Mouse (Mus musculus): ENCODE measurements around the gene H13. TPM values are rescaled to one million over a fixed set of nuclear protein-coding genes. Genes with fewer than 3 reads are reported as not detected.
"Not testable (repeated sequence)": the region's sequence is repeated elsewhere in the genome, so short reads cannot be mapped to it uniquely, and the experiment has no call there.

The H13 gene
- polyA plus RNA-seq, 1 experiment from 2014 or later, result 121 TPM

DNA sequence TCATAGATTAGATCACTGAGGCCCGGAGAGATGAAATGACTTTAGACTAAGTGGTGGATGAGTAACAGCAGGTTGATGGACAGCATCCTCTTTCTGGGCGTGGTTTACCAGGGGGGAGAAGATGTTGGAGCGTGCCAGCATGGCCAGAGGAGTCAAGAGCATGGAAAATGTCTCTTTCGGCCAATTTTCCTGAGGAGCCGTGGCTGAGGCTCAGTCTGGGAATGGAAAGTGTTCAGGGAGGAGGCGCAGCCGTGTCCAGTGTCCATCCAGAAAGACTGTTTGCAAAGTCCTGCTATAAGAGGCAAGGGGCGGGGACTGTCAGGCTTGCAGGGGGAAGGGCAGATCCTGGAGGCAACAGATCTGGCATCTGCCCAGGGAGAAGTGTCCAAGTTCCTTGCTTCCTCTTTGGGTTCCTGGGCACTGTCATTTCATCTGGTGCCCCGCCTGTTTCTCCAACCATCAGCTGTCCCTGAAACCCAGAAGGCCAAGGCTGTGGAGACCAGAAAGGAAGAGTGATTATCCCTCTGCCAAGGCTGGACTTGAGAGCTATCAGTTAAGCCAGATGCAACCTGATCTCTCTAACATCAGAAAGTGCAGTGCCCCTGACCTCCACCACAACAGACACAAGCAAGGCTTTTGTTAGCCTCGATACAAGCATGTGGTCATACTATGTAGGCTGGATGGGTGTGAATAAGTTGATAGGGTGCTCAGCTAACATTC, 16.2 kb upstream of the H13 start:
- H3K27ac ChIP-seq (ENCODE audit: low read length), result peak overlapping the region; percentile 47
- peak; percentile 73 for ATAC-seq (ENCODE audit: insufficient read depth, low FRiP score)
- WGBS, result 48% methylated on average over 10 of the region's 10 CpGs
- no peaks in the 10 kb centered on the region for H3K36me3 ChIP-seq (ENCODE audit: control insufficient read depth, insufficient read depth, low read length)
- H3K4me3 ChIP-seq (replicated peaks; ENCODE audit: low read length), result no peak overlapping the region
- H3K4me1 ChIP-seq (ENCODE audit: control insufficient read depth, insufficient read depth, low read length), result peaks cover 12% of the 10 kb centered on the region; the same call in 1 of the 2 replicates
- no peak overlapping the region for H3K4me2 ChIP-seq (ENCODE audit: low read depth, low read length)
- no peaks in the 10 kb centered on the region for H3K27me3 ChIP-seq (ENCODE audit: control insufficient read depth, insufficient read depth, low read length)
- H3K9me3 ChIP-seq (replicated peaks; ENCODE audit: control insufficient read depth, low read length), result no peaks in the 10 kb centered on the region
- no peak overlapping the region for H3K9ac ChIP-seq (ENCODE audit: low read length)

DNA sequence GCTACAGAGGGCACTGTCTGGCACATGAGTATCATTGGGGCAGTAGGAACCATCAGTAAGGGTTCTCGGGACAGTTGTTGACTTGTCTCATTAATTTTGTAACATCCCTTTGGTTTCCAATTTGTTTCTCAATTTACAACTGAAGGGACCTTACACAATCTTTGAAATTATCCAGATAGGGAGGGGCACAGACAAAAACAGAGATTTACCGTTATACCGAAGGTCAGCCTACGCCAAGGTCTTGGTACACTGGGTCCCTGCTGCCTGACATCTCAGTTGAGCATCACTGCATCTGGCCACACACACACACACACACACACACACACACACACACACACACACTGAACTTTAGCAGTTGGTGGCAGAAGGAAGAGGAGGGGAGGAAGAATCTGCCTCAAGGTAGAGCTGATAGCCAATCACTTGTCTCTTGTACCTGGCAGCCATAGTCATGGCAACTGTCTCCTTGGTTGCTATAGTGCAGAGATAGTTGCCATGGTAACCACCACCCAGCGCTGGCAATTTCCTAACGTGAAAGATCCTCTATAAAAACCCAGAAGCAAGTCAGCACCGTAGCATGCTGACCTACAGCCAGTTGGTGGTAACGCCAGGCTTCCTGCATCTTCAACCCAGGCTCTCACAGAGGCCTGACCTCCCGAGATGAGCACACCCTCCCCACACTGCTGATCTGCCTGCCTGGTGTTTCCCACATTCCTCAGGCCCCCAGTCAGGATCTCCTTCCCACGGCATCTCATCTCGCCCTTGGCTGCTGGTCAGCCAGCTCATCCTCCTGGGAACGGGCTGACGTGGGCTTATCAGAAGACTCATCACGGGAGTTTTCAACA, 15.2 kb upstream of the H13 start:
- Histone ChIP-seq H3K9ac (ENCODE audit: low read length) (0 out of 2 replicates have a peak overlapping the region, but pooled peaks have one; percentile 21), H3K27me3 (ENCODE audit: control insufficient read depth, insufficient read depth, low read length) (no peaks in the 10 kb centered on the region), H3K27ac (ENCODE audit: low read length) (no peak overlapping the region), H3K4me1 (ENCODE audit: control insufficient read depth, insufficient read depth, low read length) (peaks cover 10% of the 10 kb centered on the region; the same call in 1 of the 2 replicates), H3K4me2 (ENCODE audit: low read depth, low read length) (no peak overlapping the region), H3K36me3 (ENCODE audit: control insufficient read depth, insufficient read depth, low read length) (no peaks in the 10 kb centered on the region), H3K9me3 (replicated peaks; ENCODE audit: control insufficient read depth, low read length) (no peaks in the 10 kb centered on the region), H3K4me3 (replicated peaks; ENCODE audit: low read length) (no peak overlapping the region)
- ATAC-seq (ENCODE audit: insufficient read depth, low FRiP score), result no peak
- 38% methylated on average over 14 of the region's 14 CpGs for WGBS

DNA sequence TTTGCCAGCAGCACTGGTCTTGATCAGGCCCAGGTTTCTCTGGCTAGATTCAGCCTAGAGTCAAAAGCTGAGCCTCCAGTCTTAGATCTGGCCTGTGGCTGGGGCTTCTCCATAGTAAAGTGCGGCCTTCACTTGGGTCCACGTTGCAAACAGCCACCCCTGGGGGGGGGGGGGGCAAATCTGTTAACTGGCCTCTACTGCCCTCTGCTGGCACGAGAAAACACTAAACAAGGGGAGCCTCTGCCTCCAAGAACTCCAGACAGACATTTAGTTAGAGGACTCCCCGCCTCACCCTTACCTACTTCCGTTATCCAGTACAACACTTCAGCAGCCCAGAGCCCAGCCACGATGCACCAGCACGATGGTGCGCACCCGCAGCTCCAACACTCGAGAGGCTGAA, 11.9 kb upstream of the H13 start:
- WGBS, result 53% methylated on average over 10 of the region's 10 CpGs
- Histone ChIP-seq H3K27me3 (ENCODE audit: control insufficient read depth, insufficient read depth, low read length) (no peaks in the 10 kb centered on the region), H3K4me3 (replicated peaks; ENCODE audit: low read length) (no peak overlapping the region), H3K9ac (ENCODE audit: low read length) (no peak overlapping the region), H3K36me3 (ENCODE audit: control insufficient read depth, insufficient read depth, low read length) (no peaks in the 10 kb centered on the region), H3K27ac (ENCODE audit: low read length) (no peak overlapping the region), H3K9me3 (replicated peaks; ENCODE audit: control insufficient read depth, low read length) (no peaks in the 10 kb centered on the region), H3K4me1 (ENCODE audit: control insufficient read depth, insufficient read depth, low read length) (peaks cover 10% of the 10 kb centered on the region; the same call in 1 of the 2 replicates), H3K4me2 (ENCODE audit: low read depth, low read length) (no peak overlapping the region)
- ATAC-seq (ENCODE audit: insufficient read depth, low FRiP score), result no peak

DNA sequence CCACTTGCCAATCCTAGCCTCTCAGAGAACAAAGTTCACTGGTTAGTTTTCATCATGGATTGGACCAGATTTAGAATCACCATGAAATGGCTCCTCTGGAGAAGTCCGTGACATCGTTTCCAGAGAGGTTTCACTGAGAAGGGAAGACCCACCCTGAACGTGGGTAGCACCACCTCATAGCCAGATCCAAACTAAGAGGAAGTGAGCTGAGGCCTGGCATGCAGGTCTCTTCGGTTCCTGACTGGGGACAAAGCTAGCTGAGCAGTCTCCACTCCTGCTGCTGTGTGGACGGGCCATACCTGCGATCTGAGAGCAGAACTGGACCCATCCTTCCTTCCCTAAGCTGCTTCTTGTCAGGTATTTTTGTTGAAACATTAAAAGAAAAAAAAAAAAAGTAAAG, 8.1 kb upstream of the H13 start:
- Histone ChIP-seq H3K27ac (ENCODE audit: low read length) (no peak overlapping the region), H3K9ac (ENCODE audit: low read length) (no peak overlapping the region), H3K4me2 (ENCODE audit: low read depth, low read length) (no peak overlapping the region), H3K9me3 (replicated peaks; ENCODE audit: control insufficient read depth, low read length) (no peaks in the 10 kb centered on the region), H3K36me3 (ENCODE audit: control insufficient read depth, insufficient read depth, low read length) (no peaks in the 10 kb centered on the region), H3K4me3 (replicated peaks; ENCODE audit: low read length) (no peak overlapping the region), H3K4me1 (ENCODE audit: control insufficient read depth, insufficient read depth, low read length) (no peaks in the 10 kb centered on the region), H3K27me3 (ENCODE audit: control insufficient read depth, insufficient read depth, low read length) (no peaks in the 10 kb centered on the region)
- ATAC-seq (ENCODE audit: insufficient read depth, low FRiP score), result no peak
- 72% methylated on average over 6 of the region's 6 CpGs for WGBS

DNA sequence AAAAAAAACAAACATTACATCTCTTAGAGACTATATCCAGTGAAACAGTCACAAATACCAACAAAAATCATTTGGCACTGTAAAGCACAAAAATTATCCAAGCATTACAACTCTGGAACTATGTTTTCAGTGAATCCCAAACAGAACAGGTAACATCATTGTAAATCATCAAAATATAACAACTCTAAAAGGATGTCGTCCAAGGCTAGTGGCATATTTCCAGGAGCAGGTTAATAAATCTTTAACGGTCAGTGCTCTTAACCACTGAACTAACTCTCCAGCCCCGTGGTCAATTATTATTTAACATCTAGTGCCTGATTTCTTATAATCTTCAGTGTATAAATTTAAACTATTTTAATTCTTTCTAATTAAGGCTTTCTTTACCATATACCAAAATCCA, 3.1 kb upstream of the H13 start:
- not testable (repeated sequence) for ATAC-seq (ENCODE audit: insufficient read depth, low FRiP score); H3K27ac ChIP-seq (ENCODE audit: low read length)
- 59% methylated on average over 3 of the region's 3 CpGs for WGBS

DNA sequence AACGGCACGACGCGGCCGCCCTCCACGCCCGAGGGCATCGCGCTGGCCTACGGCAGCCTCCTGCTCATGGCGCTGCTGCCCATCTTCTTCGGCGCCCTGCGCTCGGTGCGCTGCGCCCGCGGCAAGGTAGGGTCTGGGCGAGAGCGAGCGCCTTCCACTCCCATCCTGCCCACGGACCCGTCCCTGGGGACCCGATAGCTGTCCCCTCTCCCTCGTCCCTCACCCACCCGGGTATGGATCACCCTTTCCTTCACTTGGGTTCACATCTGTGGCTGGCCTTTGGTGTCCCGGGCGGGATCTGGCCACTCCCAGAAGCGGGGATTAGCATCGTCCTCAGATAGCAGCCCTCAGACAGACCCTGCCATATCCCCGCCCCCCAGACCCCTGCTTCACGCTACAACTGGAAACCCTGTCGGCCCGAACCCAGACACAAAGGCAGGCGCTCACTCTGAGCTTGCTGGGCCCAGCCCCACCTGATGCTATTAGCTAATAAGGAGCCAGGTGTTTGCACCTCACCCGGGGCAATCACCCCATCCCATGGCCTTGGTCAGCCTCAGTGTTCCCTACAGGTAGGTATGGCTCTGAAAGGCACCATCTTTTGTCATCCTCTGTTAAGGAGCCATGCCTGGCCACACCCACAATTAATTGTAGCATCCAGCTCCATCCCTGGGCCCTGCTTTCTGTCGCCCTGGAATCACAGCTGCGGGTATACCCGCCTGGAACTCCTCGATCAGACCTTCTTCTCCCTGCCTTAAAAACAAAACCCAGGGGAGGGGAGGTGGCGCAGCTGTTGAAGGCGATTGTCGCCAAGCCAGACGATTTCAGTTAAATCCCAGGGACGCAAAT, 601 bp downstream of the H13 start:
- Histone ChIP-seq H3K27ac (ENCODE audit: low read length) (peak overlapping the region; percentile 87), H3K27me3 (ENCODE audit: control insufficient read depth, insufficient read depth, low read length) (no peaks in the 10 kb centered on the region), H3K4me2 (ENCODE audit: low read depth, low read length) (peak overlapping the region; percentile 78), H3K36me3 (ENCODE audit: control insufficient read depth, insufficient read depth, low read length) (no peaks in the 10 kb centered on the region; the same call in 1 of the 2 replicates), H3K9ac (ENCODE audit: low read length) (peak overlapping the region; percentile 88), H3K4me1 (ENCODE audit: control insufficient read depth, insufficient read depth, low read length) (peaks cover 34% of the 10 kb centered on the region), H3K9me3 (replicated peaks; ENCODE audit: control insufficient read depth, low read length) (no peaks in the 10 kb centered on the region), H3K4me3 (replicated peaks; ENCODE audit: low read length) (peak overlapping the region; percentile 73)
- ATAC-seq (ENCODE audit: insufficient read depth, low FRiP score), result peak; percentile 69
- under 1% methylated on average over 46 of the region's 46 CpGs for WGBS

More for the DNA sequence above, 3.1 kb upstream of the H13 start:
- H3K9ac ChIP-seq (ENCODE audit: low read length); H3K36me3 ChIP-seq (ENCODE audit: control insufficient read depth, insufficient read depth, low read length); H3K4me1 ChIP-seq (ENCODE audit: control insufficient read depth, insufficient read depth, low read length); H3K4me2 ChIP-seq (ENCODE audit: low read depth, low read length); H3K9me3 ChIP-seq (replicated peaks; ENCODE audit: control insufficient read depth, low read length); H3K27me3 ChIP-seq (ENCODE audit: control insufficient read depth, insufficient read depth, low read length); H3K4me3 ChIP-seq (replicated peaks; ENCODE audit: low read length): not testable (repeated sequence)

DNA sequence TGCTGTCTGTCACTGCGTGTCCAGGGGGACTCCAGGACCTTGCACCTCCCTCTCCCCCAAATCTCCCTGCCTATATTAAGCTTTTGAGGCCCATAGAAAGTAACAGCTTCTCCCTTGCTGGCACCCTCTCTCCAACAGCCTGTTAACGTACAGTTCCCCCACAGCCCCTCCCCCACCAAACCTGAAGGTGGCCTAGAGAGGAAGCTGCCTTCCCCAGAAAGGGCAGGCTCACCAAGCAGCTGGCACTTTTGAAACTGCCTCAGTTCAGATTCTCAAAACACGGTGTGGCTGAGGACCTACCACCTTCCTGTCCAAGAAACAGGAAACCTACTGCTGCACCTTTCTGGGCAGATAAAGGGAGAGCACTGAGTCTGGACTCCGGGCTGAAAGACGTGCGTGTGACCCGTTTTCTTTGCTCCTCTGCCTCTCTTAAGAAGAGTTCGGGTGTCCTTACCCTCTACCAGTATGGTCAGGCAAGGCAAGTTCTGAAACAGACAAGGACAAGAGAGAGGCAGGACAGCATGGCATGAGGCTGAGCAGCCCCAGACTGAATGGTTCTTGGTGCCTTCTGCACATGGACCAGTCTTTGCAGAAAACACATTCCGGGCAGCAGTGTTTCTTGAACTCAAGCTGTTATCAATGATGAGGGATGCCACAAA, 1.9 kb downstream of the H13 start:
- peak overlapping the region; percentile 87 for H3K27ac ChIP-seq (ENCODE audit: low read length)
- H3K9me3 ChIP-seq (replicated peaks; ENCODE audit: control insufficient read depth, low read length), result no peaks in the 10 kb centered on the region
- no peak for ATAC-seq (ENCODE audit: insufficient read depth, low FRiP score)
- peak overlapping the region; percentile 88 for H3K9ac ChIP-seq (ENCODE audit: low read length)
- WGBS, result 42% methylated on average over 9 of the region's 9 CpGs
- H3K27me3 ChIP-seq (ENCODE audit: control insufficient read depth, insufficient read depth, low read length), result no peaks in the 10 kb centered on the region
- H3K4me3 ChIP-seq (replicated peaks; ENCODE audit: low read length), result peak overlapping the region; percentile 73
- peak overlapping the region; percentile 78 for H3K4me2 ChIP-seq (ENCODE audit: low read depth, low read length)
- peaks cover 34% of the 10 kb centered on the region for H3K4me1 ChIP-seq (ENCODE audit: control insufficient read depth, insufficient read depth, low read length)
- H3K36me3 ChIP-seq (ENCODE audit: control insufficient read depth, insufficient read depth, low read length), result peaks cover 6% of the 10 kb centered on the region

DNA sequence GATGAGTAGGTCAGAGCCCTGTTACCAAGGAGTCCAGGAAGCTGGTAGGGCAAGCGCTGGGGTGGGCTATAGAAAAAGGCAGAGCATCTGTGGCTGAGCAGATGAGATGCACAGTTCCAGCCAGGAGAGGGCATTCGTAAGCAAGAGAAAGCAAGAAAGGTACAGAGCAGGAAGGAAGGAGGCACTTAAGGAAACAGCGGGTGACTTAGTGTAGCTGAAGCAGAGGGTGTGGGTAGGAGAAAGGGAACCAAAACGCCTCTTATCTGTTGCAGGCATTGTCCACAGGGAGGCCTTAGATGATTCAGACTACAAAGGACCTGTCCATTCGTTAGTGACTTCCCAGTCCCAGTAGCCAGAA, 2.4 kb downstream of the H13 start:
- peak overlapping the region; percentile 88 for H3K9ac ChIP-seq (ENCODE audit: low read length)
- H3K27ac ChIP-seq (ENCODE audit: low read length), result peak overlapping the region; percentile 87; the same call in 1 of the 2 replicates
- H3K4me1 ChIP-seq (ENCODE audit: control insufficient read depth, insufficient read depth, low read length), result peaks cover 34% of the 10 kb centered on the region
- peak overlapping the region; percentile 78 for H3K4me2 ChIP-seq (ENCODE audit: low read depth, low read length)
- peak overlapping the region; percentile 73 for H3K4me3 ChIP-seq (replicated peaks; ENCODE audit: low read length)
- 19% methylated on average over 5 of the region's 5 CpGs for WGBS
- no peaks in the 10 kb centered on the region for H3K9me3 ChIP-seq (replicated peaks; ENCODE audit: control insufficient read depth, low read length)
- no peaks in the 10 kb centered on the region for H3K27me3 ChIP-seq (ENCODE audit: control insufficient read depth, insufficient read depth, low read length)
- peaks cover 7% of the 10 kb centered on the region for H3K36me3 ChIP-seq (ENCODE audit: control insufficient read depth, insufficient read depth, low read length)
- ATAC-seq (ENCODE audit: insufficient read depth, low FRiP score), result peak; percentile 56; the same call in 1 of the 2 replicates
